Comparison of ENCODE assay signal across 13 mouse cellular contexts in genomic region chr5:88933454-88933853, GRCm38 (mm10). TPM values are rescaled to one million over a fixed set of nuclear protein-coding genes. Genes with fewer than 3 reads are reported as not detected.
DNase-seq lines count a peak whose midpoint lies in the region; ATAC-seq and TF ChIP-seq lines count a peak whose summit lies in the region.
"Had no signal": no experiment of that assay in that cellular context is flagged by ENCODE, and none has a peak within 500 bp of the region (broad histone marks: within the 10 kb centered on the region; RNA-seq: fewer than 3 reads in every experiment).

No protein-coding gene starts in this region.

- H3K4me1 ChIP-seq in stomach, postnatal 0 days (replicated peaks; ENCODE audit: control insufficient read depth, insufficient read depth) = peaks cover 3% of the 10 kb centered on the region; the same call in 1 of the 2 replicates

- no peaks in the 10 kb centered on the region for H3K27me3 ChIP-seq in stomach, postnatal 0 days (ENCODE audit: control insufficient read depth, insufficient read depth, low read length)
- H3K27me3 ChIP-seq: CH12.LX had no signal

- no peak overlapping the region for H3K27ac ChIP-seq in stomach, postnatal 0 days (replicated peaks)
- H3K27ac ChIP-seq: liver, embryonic 14.5 days had no signal

- H3K4me3 ChIP-seq in stomach, postnatal 0 days (ENCODE audit: low read depth, low read length) = 0 out of 2 replicates have a peak overlapping the region, but pooled peaks have one; percentile 12

- 37% methylated on average over 7 of the region's 7 CpGs for WGBS in stomach, postnatal 0 days

- no peak for TF ChIP-seq EP300 in stomach, postnatal 0 days (optimal IDR thresholded peaks at IDR 0.05)

- H3K9me3 ChIP-seq in stomach, postnatal 0 days (ENCODE audit: control insufficient read depth, low read length) = no peaks in the 10 kb centered on the region

- no peak overlapping the region for H3K9ac ChIP-seq in stomach, postnatal 0 days (ENCODE audit: low read length)
- H3K9ac ChIP-seq: liver, embryonic 14.5 days had no signal

- no peak for ATAC-seq in stomach, postnatal 0 days (ENCODE audit: low FRiP score, low TSS enrichment)

- intact Hi-C loops in heart, postnatal 25 days (cut with DNase I) = loop anchor here (10.0 kb wide), 1 partner anchor 211 kb away; no protein-coding TSS in a partner anchor
- intact Hi-C loops in heart, postnatal 14 days (cut with DNase I) = loop anchor here (10.0 kb wide), 1 partner anchor 101 kb away; no protein-coding TSS in a partner anchor

- no peaks in the 10 kb centered on the region for H3K36me3 ChIP-seq in stomach, postnatal 0 days (ENCODE audit: control insufficient read depth, insufficient read depth, low read length)

- no peak for TF ChIP-seq CTCF in stomach, postnatal 0 days (IDR thresholded peaks at IDR 0.05; ENCODE audit: low read depth)

- DNase-seq in heart, adult 18-20 months = peak; percentile 43 to 57
- no peak for DNase-seq in heart, postnatal 25 days (ENCODE audit: low spot score)
- peak; percentile 13 for DNase-seq in lung, postnatal 36 days
- DNase-seq in lung, postnatal 25 days (ENCODE audit: low spot score) = no peak
- peak; percentile 25 to 40 for DNase-seq in heart, postnatal 14 days
- no peak for DNase-seq in stomach, postnatal 0 days (ENCODE audit: low spot score)
- DNase-seq in spleen, postnatal 10 days (ENCODE audit: low spot score in 2 of 2) = no peak
- DNase-seq in neural tube, embryonic 10.5 days (ENCODE audit: extremely low spot score, low spot score) = no peak
- DNase-seq: right cerebral cortex, postnatal 4 days; thymus, postnatal 25 days had no signal

- peak overlapping the region; percentile 39 for H3K4me2 ChIP-seq in stomach, postnatal 0 days (replicated peaks; ENCODE audit: low read depth)

RNA-seq across cellular contexts. Expression of gene Slc4a4, which starts 46.8 kb away (rescaled TPM):
- 10 to 100 TPM; 24.6 to 33.0 TPM for total RNA-seq in heart, adult 18-20 months (2021)
- 10 to 100 TPM; 20.7 to 24.4 TPM for total RNA-seq in heart, postnatal 25 days (2021)
- total RNA-seq in heart, postnatal 14 days (2021) = 10 to 100 TPM; 16.6 to 22.0 TPM
- polyA plus RNA-seq in stomach, postnatal 0 days (2015; fragmentation: Nextera tagmentation; extraction: Ambion mirVana) = 6.2 and 6.3 TPM in 2 replicates
- total RNA-seq: CH12.LX; granulocyte monocyte progenitor cell, adult 5-6 weeks had no signal

Comparison
In these comparisons a context has a peak if more than half of its experiments do, and no peak if none do; other contexts are left out.
1. DNase-seq: peak in heart, adult 18-20 months (2 of 2), lung, postnatal 36 days (single experiment) and heart, postnatal 14 days (2 of 2); none in heart, postnatal 25 days (single experiment), lung, postnatal 25 days (single experiment), stomach, postnatal 0 days (single experiment), spleen, postnatal 10 days (0 of 2) and neural tube, embryonic 10.5 days (single experiment).